Comparison of ENCODE assay signal across 8 mouse cellular contexts in genomic region chr11:62756456-62757142, GRCm38 (mm10). TPM values are rescaled to one million over a fixed set of nuclear protein-coding genes. Genes with fewer than 3 reads are reported as not detected.
DNase-seq lines count a peak whose midpoint lies in the region; ATAC-seq and TF ChIP-seq lines count a peak whose summit lies in the region.

No protein-coding gene starts in this region.

- peak; percentile 49; the same call in 1 of the 2 replicates for TF ChIP-seq EP300 in ES-Bruce4 (IDR thresholded peaks at IDR 0.05; ENCODE audit: insufficient read depth, low read depth, low read length)

- TF ChIP-seq CTCF in ES-Bruce4 (IDR thresholded peaks at IDR 0.05; ENCODE audit: low read depth, low read length): peak; percentile 85

- no peaks in the 10 kb centered on the region for H3K4me1 ChIP-seq in ES-Bruce4 (ENCODE audit: control insufficient read depth, insufficient read depth, low read length)
- H3K4me1 ChIP-seq in forebrain, embryonic 15.5 days: peaks cover 7% of the 10 kb centered on the region; the same call in 1 of the 2 replicates
- H3K4me1 ChIP-seq in liver, embryonic 16.5 days (ENCODE audit: control insufficient read depth, low read depth, low read length): no peaks in the 10 kb centered on the region
- H3K4me1 ChIP-seq in neural tube, embryonic 13.5 days (replicated peaks): peaks cover 6% of the 10 kb centered on the region

- peak overlapping the region; percentile 62 for H3K4me2 ChIP-seq in forebrain, embryonic 15.5 days (replicated peaks)
- H3K4me2 ChIP-seq in liver, embryonic 16.5 days (ENCODE audit: low read depth, low read length): peak overlapping the region; percentile 14; the same call in 1 of the 2 replicates
- peak overlapping the region; percentile 55 for H3K4me2 ChIP-seq in neural tube, embryonic 13.5 days

- no peak overlapping the region for H3K9ac ChIP-seq in ES-Bruce4 (ENCODE audit: low read depth, poor library complexity, severe bottlenecking)
- H3K9ac ChIP-seq in forebrain, embryonic 15.5 days (replicated peaks): peak overlapping the region; percentile 53
- no peak overlapping the region for H3K9ac ChIP-seq in liver, embryonic 16.5 days (ENCODE audit: low read depth, low read length)
- peak overlapping the region; percentile 51; the same call in 1 of the 2 replicates for H3K9ac ChIP-seq in neural tube, embryonic 13.5 days

- H3K36me3 ChIP-seq in ES-Bruce4 (ENCODE audit: control insufficient read depth, insufficient read depth, low read length, poor library complexity, severe bottlenecking): no peaks in the 10 kb centered on the region
- no peaks in the 10 kb centered on the region for H3K36me3 ChIP-seq in forebrain, embryonic 15.5 days
- no peaks in the 10 kb centered on the region for H3K36me3 ChIP-seq in liver, embryonic 16.5 days (ENCODE audit: control insufficient read depth, insufficient read depth)
- H3K36me3 ChIP-seq in neural tube, embryonic 13.5 days: no peaks in the 10 kb centered on the region

- WGBS in forebrain, embryonic 15.5 days: 8% methylated on average over 36 of the region's 36 CpGs
- WGBS in large intestine, adult 2 months: 5% methylated on average over 36 of the region's 36 CpGs
- 7% methylated on average over 36 of the region's 36 CpGs for WGBS in liver, embryonic 16.5 days (ENCODE audit: insufficient replicate concordance)
- WGBS in neural tube, embryonic 13.5 days: 8% methylated on average over 36 of the region's 36 CpGs

- no peak overlapping the region for H3K27ac ChIP-seq in ES-Bruce4 (ENCODE audit: insufficient read depth, low read length)
- no peak overlapping the region for H3K27ac ChIP-seq in forebrain, embryonic 15.5 days (replicated peaks)
- H3K27ac ChIP-seq in liver, embryonic 16.5 days (ENCODE audit: low read length): no peak overlapping the region
- no peak overlapping the region for H3K27ac ChIP-seq in neural tube, embryonic 13.5 days (replicated peaks)

- no peaks in the 10 kb centered on the region for H3K27me3 ChIP-seq in ES-Bruce4 (ENCODE audit: control insufficient read depth, insufficient read depth, low read length, poor library complexity, severe bottlenecking)
- no peaks in the 10 kb centered on the region for H3K27me3 ChIP-seq in forebrain, embryonic 15.5 days
- peaks cover 2% of the 10 kb centered on the region; the same call in 1 of the 2 replicates for H3K27me3 ChIP-seq in liver, embryonic 16.5 days (ENCODE audit: control insufficient read depth, insufficient read depth, low read depth, low read length)
- peaks cover 11% of the 10 kb centered on the region; the same call in 1 of the 2 replicates for H3K27me3 ChIP-seq in neural tube, embryonic 13.5 days

- H3K9me3 ChIP-seq in ES-Bruce4 (replicated peaks; ENCODE audit: control insufficient read depth, insufficient read depth, low read length, poor library complexity, severe bottlenecking): no peaks in the 10 kb centered on the region
- H3K9me3 ChIP-seq in forebrain, embryonic 15.5 days: no peaks in the 10 kb centered on the region
- no peaks in the 10 kb centered on the region for H3K9me3 ChIP-seq in liver, embryonic 16.5 days (replicated peaks; ENCODE audit: control insufficient read depth, low read length)
- H3K9me3 ChIP-seq in neural tube, embryonic 13.5 days: no peaks in the 10 kb centered on the region

- TF ChIP-seq POLR2A in ES-Bruce4 (IDR thresholded peaks at IDR 0.05; ENCODE audit: insufficient read depth, low read length): no peak

- ATAC-seq in forebrain, embryonic 15.5 days (replicated peaks): peak; percentile 97
- ATAC-seq in liver, embryonic 16.5 days (ENCODE audit: low read depth): peak; percentile 94
- ATAC-seq in neural tube, embryonic 13.5 days (ENCODE audit: low read depth): peak; percentile 99

- peak; percentile 99 for DNase-seq in cerebellum, adult 11-12 months
- DNase-seq in heart, postnatal 14 days: peak; percentile 97 to 98
- peak; percentile 86 for DNase-seq in large intestine, adult 2 months (ENCODE audit: low read depth, low spot score)
- peak; percentile 65 for DNase-seq in telencephalon, adult 2 months (ENCODE audit: low read depth, low spot score)

- H3K4me3 ChIP-seq in ES-Bruce4 (ENCODE audit: low read depth, low read length): peak overlapping the region; percentile 52
- H3K4me3 ChIP-seq in forebrain, embryonic 15.5 days: peak overlapping the region; percentile 47
- no peak overlapping the region for H3K4me3 ChIP-seq in liver, embryonic 16.5 days (ENCODE audit: low read depth, low read length)
- H3K4me3 ChIP-seq in neural tube, embryonic 13.5 days: peak overlapping the region; percentile 36

- intact Hi-C loops in heart, postnatal 14 days (cut with DNase I): loop anchor here (2.0 to 10.0 kb wide), 4 partner anchors 52 to 378 kb away; no protein-coding TSS in a partner anchor

RNA-seq across cellular contexts. Expression of gene Gm10428, which starts 3.7 kb away (rescaled TPM):
- polyA plus RNA-seq in ES-Bruce4 (2011; ENCODE audit: insufficient read depth, insufficient read length, low read depth, missing spikeins): not detected in 2 replicates
- not detected in 2 replicates for polyA plus RNA-seq in forebrain, embryonic 15.5 days (2015; fragmentation: Nextera tagmentation; extraction: Ambion mirVana)
- not detected for total RNA-seq in heart, postnatal 14 days (2021)
- not detected in 2 replicates for polyA plus RNA-seq in large intestine, adult 2 months (2012; rRNA removed)
- not detected in 2 replicates for polyA plus RNA-seq in liver, embryonic 16.5 days (2015; fragmentation: Nextera tagmentation; extraction: Ambion mirVana)
- polyA plus RNA-seq in neural tube, embryonic 13.5 days (2015; fragmentation: Nextera tagmentation; extraction: Ambion mirVana): not detected in 2 replicates

RNA-seq across cellular contexts. Expression of gene Zfp287, which starts 24.9 kb away (rescaled TPM):
- polyA plus RNA-seq in ES-Bruce4 (2011; ENCODE audit: insufficient read depth, insufficient read length, low read depth, missing spikeins): 2.7 and 2.9 TPM in 2 replicates
- 25.5 and 26.0 TPM in 2 replicates for polyA plus RNA-seq in forebrain, embryonic 15.5 days (2015; fragmentation: Nextera tagmentation; extraction: Ambion mirVana)
- total RNA-seq in heart, postnatal 14 days (2021): 1 to 10 TPM; 2.8 to 3.0 TPM
- polyA plus RNA-seq in large intestine, adult 2 months (2012; rRNA removed): 0.78 and 1.3 TPM in 2 replicates
- polyA plus RNA-seq in liver, embryonic 16.5 days (2015; fragmentation: Nextera tagmentation; extraction: Ambion mirVana): 0.60 and 0.68 TPM in 2 replicates
- polyA plus RNA-seq in neural tube, embryonic 13.5 days (2015; fragmentation: Nextera tagmentation; extraction: Ambion mirVana): 18.7 and 18.9 TPM in 2 replicates

RNA-seq across cellular contexts. Expression of gene Zfp286, which starts 32.7 kb away (rescaled TPM):
- polyA plus RNA-seq in ES-Bruce4 (2011; ENCODE audit: insufficient read depth, insufficient read length, low read depth, missing spikeins): 2.9 and 3.6 TPM in 2 replicates
- 40.1 and 41.8 TPM in 2 replicates for polyA plus RNA-seq in forebrain, embryonic 15.5 days (2015; fragmentation: Nextera tagmentation; extraction: Ambion mirVana)
- 1 to 10 TPM; 1.0 to 1.4 TPM for total RNA-seq in heart, postnatal 14 days (2021)
- polyA plus RNA-seq in large intestine, adult 2 months (2012; rRNA removed): 0.19 and 0.56 TPM in 2 replicates
- polyA plus RNA-seq in liver, embryonic 16.5 days (2015; fragmentation: Nextera tagmentation; extraction: Ambion mirVana): 0.66 and 1.0 TPM in 2 replicates
- polyA plus RNA-seq in neural tube, embryonic 13.5 days (2015; fragmentation: Nextera tagmentation; extraction: Ambion mirVana): 30.2 and 34.5 TPM in 2 replicates

Comparison
In these comparisons a context has a peak if more than half of its experiments do, and no peak if none do; other contexts are left out.
1. H3K9ac ChIP-seq: peak in forebrain, embryonic 15.5 days (single experiment) and neural tube, embryonic 13.5 days (single experiment); none in ES-Bruce4 (single experiment) and liver, embryonic 16.5 days (single experiment).
2. Peak in every context shown above with its lines, with median percentiles within 50 percentile points of each other: DNase-seq, ATAC-seq and H3K4me2 ChIP-seq.